Mouse (Mus musculus): ENCODE measurements around the gene Smim13. TPM values are rescaled to one million over a fixed set of nuclear protein-coding genes. Genes with fewer than 3 reads are reported as not detected.

Smim13 gene
- polyA plus RNA-seq, 1 experiment: 28.8 TPM

DNA sequence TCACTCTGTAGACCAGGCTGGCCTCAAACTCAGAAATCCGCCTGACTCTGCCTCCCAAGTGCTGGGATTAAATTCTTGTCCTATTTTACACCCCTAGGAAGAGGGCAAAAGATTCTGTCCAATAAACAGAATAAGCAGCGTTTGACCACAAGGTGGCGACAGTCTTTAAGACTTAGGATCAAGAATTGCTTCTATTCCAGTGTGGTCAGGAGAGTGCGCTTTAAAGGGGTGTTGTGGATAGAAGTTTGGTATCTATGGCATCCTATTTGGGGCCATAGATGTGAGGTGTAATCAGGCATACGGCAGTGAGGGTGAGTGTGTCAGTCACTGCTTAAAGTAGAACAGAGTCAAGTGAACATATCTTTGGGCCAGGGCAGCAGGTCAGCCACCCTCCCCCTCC, 33.6 kb downstream of the Smim13 start:
- TF ChIP-seq POLR2A (IDR thresholded peaks at IDR 0.05; ENCODE audit: low read depth, low read length) (no peak), CTCF (IDR thresholded peaks at IDR 0.05; ENCODE audit: borderline replicate concordance, insufficient read depth, low read length) (no peak)
- H3K27ac ChIP-seq (ENCODE audit: insufficient read depth, low read length): no peak overlapping the region
- no peaks in the 10 kb centered on the region for H3K4me1 ChIP-seq (ENCODE audit: control insufficient read depth, insufficient read depth, low read length)
- H3K4me3 ChIP-seq (ENCODE audit: insufficient read depth, low read length): no peak overlapping the region

DNA sequence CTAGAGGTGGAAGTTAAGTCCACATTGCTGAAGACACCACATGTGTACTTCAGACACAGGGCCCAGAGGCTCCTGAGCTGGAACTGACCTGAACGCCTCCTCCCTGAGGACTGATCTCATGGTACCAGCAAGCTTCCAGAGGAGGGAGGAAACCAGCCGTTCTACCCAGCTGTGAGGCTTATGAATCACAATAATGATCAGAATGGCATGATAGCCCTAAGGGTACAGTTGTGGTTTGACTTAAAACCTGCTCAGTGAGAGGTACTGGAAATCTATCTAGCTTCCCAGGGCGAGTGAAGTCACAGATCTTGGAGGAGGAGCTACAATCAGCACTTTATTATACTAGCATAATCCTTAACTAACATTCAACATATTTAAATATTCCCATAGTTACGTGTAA, 35.8 kb downstream of the Smim13 start:
- Histone ChIP-seq H3K4me1 (ENCODE audit: control insufficient read depth, insufficient read depth, low read length) (no peaks in the 10 kb centered on the region), H3K4me3 (ENCODE audit: insufficient read depth, low read length) (no peak overlapping the region), H3K27ac (ENCODE audit: insufficient read depth, low read length) (no peak overlapping the region)
- TF ChIP-seq POLR2A (IDR thresholded peaks at IDR 0.05; ENCODE audit: low read depth, low read length) (no peak), CTCF (IDR thresholded peaks at IDR 0.05; ENCODE audit: borderline replicate concordance, insufficient read depth, low read length) (no peak)

DNA sequence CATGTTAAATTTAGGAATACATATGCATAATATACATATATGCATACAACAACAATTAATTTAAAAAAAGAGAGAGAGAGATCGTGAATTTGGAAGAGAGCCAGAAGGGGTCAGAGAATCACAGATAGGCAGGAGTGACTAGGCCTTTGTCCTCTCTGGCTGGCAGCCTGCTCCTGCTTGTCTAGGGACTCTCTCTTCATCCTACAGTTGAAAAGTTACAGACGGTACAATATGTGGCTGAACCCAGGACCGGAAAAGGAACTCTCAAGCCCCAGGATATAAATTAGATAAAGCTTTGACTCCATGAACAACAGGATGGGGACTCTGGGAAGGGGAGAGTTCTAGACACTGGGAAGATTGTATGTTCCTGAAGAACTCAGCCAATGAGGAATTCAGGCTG, 36.6 kb downstream of the Smim13 start:
- TF ChIP-seq POLR2A (IDR thresholded peaks at IDR 0.05; ENCODE audit: low read depth, low read length) (no peak), CTCF (IDR thresholded peaks at IDR 0.05; ENCODE audit: borderline replicate concordance, insufficient read depth, low read length) (no peak)
- Histone ChIP-seq H3K4me1 (ENCODE audit: control insufficient read depth, insufficient read depth, low read length) (no peaks in the 10 kb centered on the region), H3K27ac (ENCODE audit: insufficient read depth, low read length) (no peak overlapping the region), H3K4me3 (ENCODE audit: insufficient read depth, low read length) (no peak overlapping the region)

DNA sequence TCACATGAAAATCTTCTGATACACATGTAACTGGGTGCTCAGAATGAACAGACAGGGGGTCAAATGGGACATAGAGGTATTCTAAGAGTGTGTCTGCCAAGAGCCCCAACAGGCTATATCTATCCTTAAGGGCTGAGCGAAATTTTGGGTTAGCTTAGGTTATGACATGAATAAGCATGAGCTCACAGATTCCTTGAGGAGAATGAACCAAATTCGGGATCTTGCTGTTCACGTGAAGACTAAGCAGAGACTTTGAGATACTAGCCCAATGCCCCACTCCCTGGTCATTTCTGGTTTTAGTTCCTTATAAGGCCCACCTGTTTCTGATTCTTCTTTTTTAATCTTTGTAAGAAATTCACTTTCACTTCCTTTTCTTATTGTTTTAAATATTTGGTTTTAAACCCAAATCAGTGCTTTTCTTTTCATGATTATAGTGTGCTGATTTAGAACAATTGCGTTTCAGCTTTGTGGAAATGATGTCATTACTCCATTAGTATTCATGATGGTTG, 41.9 kb downstream of the Smim13 start:
- Histone ChIP-seq H3K27ac (ENCODE audit: insufficient read depth, low read length) (no peak overlapping the region), H3K4me1 (ENCODE audit: control insufficient read depth, insufficient read depth, low read length) (no peaks in the 10 kb centered on the region), H3K4me3 (ENCODE audit: insufficient read depth, low read length) (no peak overlapping the region)
- TF ChIP-seq CTCF (IDR thresholded peaks at IDR 0.05; ENCODE audit: borderline replicate concordance, insufficient read depth, low read length): no peak
- TF ChIP-seq POLR2A (IDR thresholded peaks at IDR 0.05; ENCODE audit: low read depth, low read length): no peak

GRCm38 (mm10) chr13:41293595-41293994, 44.0 kb downstream of the Smim13 start:
- no peak for TF ChIP-seq CTCF (IDR thresholded peaks at IDR 0.05; ENCODE audit: borderline replicate concordance, insufficient read depth, low read length)
- no peak for TF ChIP-seq POLR2A (IDR thresholded peaks at IDR 0.05; ENCODE audit: low read depth, low read length)
- H3K27ac ChIP-seq (ENCODE audit: insufficient read depth, low read length): no peak overlapping the region

DNA sequence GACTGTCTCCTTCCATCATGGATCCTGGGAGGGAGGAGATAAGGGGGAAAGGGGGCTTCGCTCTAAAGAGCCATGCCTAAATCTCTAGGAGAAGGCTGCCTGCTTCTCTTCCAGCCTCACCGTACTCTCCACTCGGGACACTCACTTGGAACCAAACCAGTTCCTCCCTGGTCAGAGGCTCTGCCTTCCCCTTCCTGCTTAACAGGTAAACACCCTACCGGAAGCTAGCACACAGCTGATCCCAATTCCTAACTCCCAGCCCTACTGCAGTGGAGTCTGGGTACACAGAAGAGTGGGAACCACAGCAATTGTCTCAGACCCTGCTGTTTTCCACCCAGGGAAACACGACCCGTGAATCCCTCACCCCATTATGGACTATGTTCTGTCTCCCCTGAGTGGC, 46.2 kb downstream of the Smim13 start:
- Histone ChIP-seq H3K4me3 (ENCODE audit: insufficient read depth, low read length) (no peak overlapping the region), H3K27ac (ENCODE audit: insufficient read depth, low read length) (no peak overlapping the region), H3K4me1 (ENCODE audit: control insufficient read depth, insufficient read depth, low read length) (no peaks in the 10 kb centered on the region)
- TF ChIP-seq CTCF (IDR thresholded peaks at IDR 0.05; ENCODE audit: borderline replicate concordance, insufficient read depth, low read length) (no peak), POLR2A (IDR thresholded peaks at IDR 0.05; ENCODE audit: low read depth, low read length) (no peak)

More at GRCm38 (mm10) chr13:41293595-41293994, 44.0 kb downstream of the Smim13 start:
- H3K4me1 ChIP-seq (ENCODE audit: control insufficient read depth, insufficient read depth, low read length): no peaks in the 10 kb centered on the region
- no peak overlapping the region for H3K4me3 ChIP-seq (ENCODE audit: insufficient read depth, low read length)

DNA sequence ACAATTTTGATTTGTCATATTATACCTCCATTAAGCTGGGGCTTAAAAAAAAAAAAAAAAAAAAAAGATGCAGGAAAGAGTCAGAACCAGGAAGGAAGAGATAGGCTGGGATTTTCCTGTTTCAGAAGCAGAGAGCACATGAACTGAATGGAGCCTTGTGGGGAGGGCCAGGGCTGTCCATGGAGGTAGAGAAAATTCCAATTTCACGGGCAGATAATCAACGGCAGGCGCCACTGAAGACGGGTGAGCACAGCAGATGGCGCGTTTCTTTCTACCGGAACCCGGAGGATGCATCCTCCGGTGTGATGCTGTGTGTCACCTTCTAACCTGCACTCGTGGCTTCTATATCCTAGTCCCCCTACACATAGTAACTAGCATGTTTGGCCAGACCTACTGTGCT, 46.8 kb downstream of the Smim13 start:
- no peak overlapping the region for H3K27ac ChIP-seq (ENCODE audit: insufficient read depth, low read length)
- no peak overlapping the region for H3K4me3 ChIP-seq (ENCODE audit: insufficient read depth, low read length)
- TF ChIP-seq CTCF (IDR thresholded peaks at IDR 0.05; ENCODE audit: borderline replicate concordance, insufficient read depth, low read length): no peak
- no peak for TF ChIP-seq POLR2A (IDR thresholded peaks at IDR 0.05; ENCODE audit: low read depth, low read length)
- H3K4me1 ChIP-seq (ENCODE audit: control insufficient read depth, insufficient read depth, low read length): no peaks in the 10 kb centered on the region

GRCm38 (mm10) chr13:41298533-41298932, 48.9 kb downstream of the Smim13 start:
- Histone ChIP-seq H3K4me3 (ENCODE audit: insufficient read depth, low read length) (no peak overlapping the region), H3K4me1 (ENCODE audit: control insufficient read depth, insufficient read depth, low read length) (no peaks in the 10 kb centered on the region), H3K27ac (ENCODE audit: insufficient read depth, low read length) (no peak overlapping the region)
- no peak for TF ChIP-seq CTCF (IDR thresholded peaks at IDR 0.05; ENCODE audit: borderline replicate concordance, insufficient read depth, low read length)
- TF ChIP-seq POLR2A (IDR thresholded peaks at IDR 0.05; ENCODE audit: low read depth, low read length): no peak

DNA sequence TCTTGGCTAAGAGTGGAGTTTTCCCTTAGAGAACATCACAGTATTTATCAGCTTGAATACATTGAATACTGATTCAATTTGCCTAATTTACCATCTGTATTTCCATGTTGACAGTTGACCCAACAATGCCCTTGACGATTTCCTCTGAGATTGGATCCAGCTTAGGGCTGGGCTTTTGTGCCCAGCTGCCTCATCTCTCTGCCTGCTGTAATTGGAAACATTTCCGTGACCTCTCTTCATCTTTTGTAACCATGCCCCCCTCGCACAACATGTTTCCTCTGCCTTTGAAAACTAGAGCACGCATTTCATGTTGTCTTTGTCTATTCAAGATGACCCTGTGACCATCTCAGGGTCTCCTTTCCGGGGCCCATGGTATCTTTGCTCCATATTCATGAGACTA, 49.4 kb downstream of the Smim13 start:
- H3K27ac ChIP-seq (ENCODE audit: insufficient read depth, low read length): no peak overlapping the region
- TF ChIP-seq CTCF (IDR thresholded peaks at IDR 0.05; ENCODE audit: borderline replicate concordance, insufficient read depth, low read length) (no peak), POLR2A (IDR thresholded peaks at IDR 0.05; ENCODE audit: low read depth, low read length) (no peak)
- H3K4me3 ChIP-seq (ENCODE audit: insufficient read depth, low read length): no peak overlapping the region
- no peaks in the 10 kb centered on the region for H3K4me1 ChIP-seq (ENCODE audit: control insufficient read depth, insufficient read depth, low read length)

GRCm38 (mm10) chr13:41300037-41300436, 50.4 kb downstream of the Smim13 start:
- H3K27ac ChIP-seq (ENCODE audit: insufficient read depth, low read length): no peak overlapping the region
- no peak for TF ChIP-seq CTCF (IDR thresholded peaks at IDR 0.05; ENCODE audit: borderline replicate concordance, insufficient read depth, low read length)
- TF ChIP-seq POLR2A (IDR thresholded peaks at IDR 0.05; ENCODE audit: low read depth, low read length): no peak
- H3K4me3 ChIP-seq (ENCODE audit: insufficient read depth, low read length): no peak overlapping the region
- no peaks in the 10 kb centered on the region for H3K4me1 ChIP-seq (ENCODE audit: control insufficient read depth, insufficient read depth, low read length)

- H3K27ac ChIP-seq (ENCODE audit: insufficient read depth, low read length): no peak overlapping the region
- H3K4me3 ChIP-seq (ENCODE audit: insufficient read depth, low read length): no peak overlapping the region
- TF ChIP-seq POLR2A (IDR thresholded peaks at IDR 0.05; ENCODE audit: low read depth, low read length) (no peak), CTCF (IDR thresholded peaks at IDR 0.05; ENCODE audit: borderline replicate concordance, insufficient read depth, low read length) (no peak)
- no peaks in the 10 kb centered on the region for H3K4me1 ChIP-seq (ENCODE audit: control insufficient read depth, insufficient read depth, low read length)
Measured at GRCm38 (mm10) chr13:41302716-41303115, 53.1 kb downstream of the Smim13 start.
